Mouse (Mus musculus): ENCODE data around the gene Nrp1. TPM values are rescaled to one million over a fixed set of nuclear protein-coding genes. Genes with fewer than 3 reads are reported as not detected.

Nrp1 gene
- 121 and 156 TPM in 2 replicates for polyA plus RNA-seq (2012; rRNA removed)

- 0% methylated on average over 21 of the region's 21 CpGs for WGBS
- Histone ChIP-seq H3K4me3 (replicated peaks; ENCODE audit: extremely low read depth, low read depth, low read length) (peak within 1 kb of the TSS; percentile 84), H3K4me1 (ENCODE audit: control insufficient read depth, insufficient read depth, low read length) (peaks cover 14% of the 10 kb centered on the region)
- TF ChIP-seq POLR2A (IDR thresholded peaks at IDR 0.05; ENCODE audit: borderline replicate concordance, extremely low read depth, low read depth, low read length) (no peak), CTCF (IDR thresholded peaks at IDR 0.05; ENCODE audit: insufficient read depth, low read length) (no peak)
- DNase-seq = no peak
Measured at GRCm38 (mm10) chr8:128358406-128358755, at the start of gene Nrp1. Nrp1 (plus strand) TSS chr8:128358604.

- no peaks in the 10 kb centered on the region for H3K4me1 ChIP-seq (ENCODE audit: control insufficient read depth, insufficient read depth, low read length)
- no peak for DNase-seq
Measured at GRCm38 (mm10) chr8:128320797-128321196, 37.6 kb upstream of the Nrp1 start.

GRCm38 (mm10) chr8:128327281-128327680, 31.1 kb upstream of the Nrp1 start:
- no peak overlapping the region for H3K4me3 ChIP-seq (replicated peaks; ENCODE audit: extremely low read depth, low read depth, low read length)
- DNase-seq = no peak
- 88% methylated on average over 1 of the region's 1 CpGs for WGBS
- TF ChIP-seq CTCF (IDR thresholded peaks at IDR 0.05; ENCODE audit: insufficient read depth, low read length) = no peak
- TF ChIP-seq POLR2A (IDR thresholded peaks at IDR 0.05; ENCODE audit: borderline replicate concordance, extremely low read depth, low read depth, low read length) = no peak
- H3K4me1 ChIP-seq (ENCODE audit: control insufficient read depth, insufficient read depth, low read length) = no peaks in the 10 kb centered on the region; the same call in 1 of the 2 replicates

More at GRCm38 (mm10) chr8:128320797-128321196, 37.6 kb upstream of the Nrp1 start:
- no peak overlapping the region for H3K4me3 ChIP-seq (replicated peaks; ENCODE audit: extremely low read depth, low read depth, low read length)
- WGBS = 84% methylated on average over 2 of the region's 2 CpGs
- no peak for TF ChIP-seq POLR2A (IDR thresholded peaks at IDR 0.05; ENCODE audit: borderline replicate concordance, extremely low read depth, low read depth, low read length)
- no peak for TF ChIP-seq CTCF (IDR thresholded peaks at IDR 0.05; ENCODE audit: insufficient read depth, low read length)

GRCm38 (mm10) chr8:128327922-128328321, 30.5 kb upstream of the Nrp1 start:
- no peak for TF ChIP-seq POLR2A (IDR thresholded peaks at IDR 0.05; ENCODE audit: borderline replicate concordance, extremely low read depth, low read depth, low read length)
- TF ChIP-seq CTCF (IDR thresholded peaks at IDR 0.05; ENCODE audit: insufficient read depth, low read length) = no peak
- no peak for DNase-seq
- no peaks in the 10 kb centered on the region; the same call in 1 of the 2 replicates for H3K4me1 ChIP-seq (ENCODE audit: control insufficient read depth, insufficient read depth, low read length)
- 52% methylated on average over 2 of the region's 2 CpGs for WGBS
- H3K4me3 ChIP-seq (replicated peaks; ENCODE audit: extremely low read depth, low read depth, low read length) = no peak overlapping the region

- DNase-seq = no peak
- 90% methylated on average over 3 of the region's 3 CpGs for WGBS
- no peak for TF ChIP-seq CTCF (IDR thresholded peaks at IDR 0.05; ENCODE audit: insufficient read depth, low read length)
- no peak for TF ChIP-seq POLR2A (IDR thresholded peaks at IDR 0.05; ENCODE audit: borderline replicate concordance, extremely low read depth, low read depth, low read length)
- Histone ChIP-seq H3K4me3 (replicated peaks; ENCODE audit: extremely low read depth, low read depth, low read length) (no peak overlapping the region), H3K4me1 (ENCODE audit: control insufficient read depth, insufficient read depth, low read length) (no peaks in the 10 kb centered on the region; the same call in 1 of the 2 replicates)
Measured at GRCm38 (mm10) chr8:128329502-128329901, 28.9 kb upstream of the Nrp1 start.

- WGBS = 90% methylated on average over 3 of the region's 3 CpGs
- no peak overlapping the region for H3K4me3 ChIP-seq (replicated peaks; ENCODE audit: extremely low read depth, low read depth, low read length)
- TF ChIP-seq CTCF (IDR thresholded peaks at IDR 0.05; ENCODE audit: insufficient read depth, low read length) (no peak), POLR2A (IDR thresholded peaks at IDR 0.05; ENCODE audit: borderline replicate concordance, extremely low read depth, low read depth, low read length) (no peak)
- H3K4me1 ChIP-seq (ENCODE audit: control insufficient read depth, insufficient read depth, low read length) = no peaks in the 10 kb centered on the region; the same call in 1 of the 2 replicates
- no peak for DNase-seq
Measured at GRCm38 (mm10) chr8:128335976-128336375, 22.4 kb upstream of the Nrp1 start.

GRCm38 (mm10) chr8:128338951-128339350, 19.5 kb upstream of the Nrp1 start:
- H3K4me1 ChIP-seq (ENCODE audit: control insufficient read depth, insufficient read depth, low read length) = no peaks in the 10 kb centered on the region; the same call in 1 of the 2 replicates
- no peak for TF ChIP-seq CTCF (IDR thresholded peaks at IDR 0.05; ENCODE audit: insufficient read depth, low read length)
- TF ChIP-seq POLR2A (IDR thresholded peaks at IDR 0.05; ENCODE audit: borderline replicate concordance, extremely low read depth, low read depth, low read length) = no peak
- no peak for DNase-seq
- H3K4me3 ChIP-seq (replicated peaks; ENCODE audit: extremely low read depth, low read depth, low read length) = no peak overlapping the region

- TF ChIP-seq POLR2A (IDR thresholded peaks at IDR 0.05; ENCODE audit: borderline replicate concordance, extremely low read depth, low read depth, low read length) = no peak
- TF ChIP-seq CTCF (IDR thresholded peaks at IDR 0.05; ENCODE audit: insufficient read depth, low read length) = no peak
- no peak for DNase-seq
- H3K4me1 ChIP-seq (ENCODE audit: control insufficient read depth, insufficient read depth, low read length) = no peaks in the 10 kb centered on the region; the same call in 1 of the 2 replicates
- H3K4me3 ChIP-seq (replicated peaks; ENCODE audit: extremely low read depth, low read depth, low read length) = no peak overlapping the region
- 56% methylated on average over 3 of the region's 3 CpGs for WGBS
Measured at GRCm38 (mm10) chr8:128339521-128339920, 18.9 kb upstream of the Nrp1 start.

- no peak for DNase-seq
- TF ChIP-seq POLR2A (IDR thresholded peaks at IDR 0.05; ENCODE audit: borderline replicate concordance, extremely low read depth, low read depth, low read length) = no peak
- no peak for TF ChIP-seq CTCF (IDR thresholded peaks at IDR 0.05; ENCODE audit: insufficient read depth, low read length)
- H3K4me3 ChIP-seq (replicated peaks; ENCODE audit: extremely low read depth, low read depth, low read length) = no peak overlapping the region
Measured at GRCm38 (mm10) chr8:128350405-128350804, 8.0 kb upstream of the Nrp1 start.

GRCm38 (mm10) chr8:128351211-128351610, 7.2 kb upstream of the Nrp1 start:
- Histone ChIP-seq H3K4me1 (ENCODE audit: control insufficient read depth, insufficient read depth, low read length) (peaks cover 2% of the 10 kb centered on the region), H3K4me3 (replicated peaks; ENCODE audit: extremely low read depth, low read depth, low read length) (no peak overlapping the region)
- DNase-seq = no peak
- no peak for TF ChIP-seq CTCF (IDR thresholded peaks at IDR 0.05; ENCODE audit: insufficient read depth, low read length)
- TF ChIP-seq POLR2A (IDR thresholded peaks at IDR 0.05; ENCODE audit: borderline replicate concordance, extremely low read depth, low read depth, low read length) = no peak

More at GRCm38 (mm10) chr8:128350405-128350804, 8.0 kb upstream of the Nrp1 start:
- H3K4me1 ChIP-seq (ENCODE audit: control insufficient read depth, insufficient read depth, low read length) = no peaks in the 10 kb centered on the region
